Mouse (Mus musculus) heart, postnatal 36 days (tissue): ENCODE results near the gene Izumo1. TPM values are rescaled to one million over a fixed set of nuclear protein-coding genes. Genes with fewer than 3 reads are reported as not detected.

Source experiments
- DNase-seq, 2 experiments: peaks; one replicate each; pipeline ENCODE4 v3.0.0; 2021 to 2022
- intact Hi-C: fragments of 180-260 bp; cut with DNase I; formaldehyde crosslinking; loops from one replicate; pipeline ENCODE4 v1.15.1; 2025
- total RNA-seq, 2 experiments: library from RNA; stranded (reverse); gene quantifications; 2 replicates each; pipeline ENCODE4 v1.2.3; 2021

The Izumo1 gene
- total RNA-seq, 2 experiments from 2014 or later: 0.30 TPM; not detected in 1

DNA sequence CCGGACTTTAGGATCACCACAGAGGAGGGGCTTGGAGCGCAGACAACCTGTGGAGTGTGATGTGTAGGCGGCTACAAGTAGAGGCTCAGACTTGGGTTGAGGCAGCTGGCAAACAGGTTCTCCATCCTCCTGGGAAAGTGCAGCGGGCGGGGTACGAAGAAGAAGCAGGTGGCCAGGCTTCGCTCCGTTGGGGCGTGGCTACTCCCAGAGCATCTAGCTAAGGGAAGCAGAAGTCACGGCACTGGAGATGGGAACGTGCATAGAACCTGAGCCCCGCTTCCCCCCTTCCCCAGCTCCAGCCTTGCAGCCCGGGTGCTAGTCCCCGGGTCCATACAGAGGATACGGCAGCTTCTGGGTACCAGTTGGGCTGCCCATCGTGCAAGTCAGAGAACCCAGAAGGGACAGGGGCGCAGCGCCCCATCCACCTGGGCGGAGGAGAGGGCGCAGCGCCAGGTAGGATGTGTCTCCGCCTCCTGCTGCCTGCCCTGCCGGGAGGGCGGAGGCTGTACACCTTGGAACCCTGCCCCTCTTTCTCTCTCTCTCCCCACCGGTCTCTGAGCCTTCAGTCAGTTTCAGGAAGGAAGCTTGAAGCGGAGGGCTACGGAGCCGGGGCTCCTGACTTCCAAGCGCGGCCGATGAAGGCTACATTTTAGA, 4.4 kb upstream of the Izumo1 start, which contains the start of gene Fut1:
Gene Fut1 (plus strand): TSS at position 248 of the 654 bp plus-strand sequence.
- DNase-seq: no peak
- intact Hi-C loops: no loop called here

DNA sequence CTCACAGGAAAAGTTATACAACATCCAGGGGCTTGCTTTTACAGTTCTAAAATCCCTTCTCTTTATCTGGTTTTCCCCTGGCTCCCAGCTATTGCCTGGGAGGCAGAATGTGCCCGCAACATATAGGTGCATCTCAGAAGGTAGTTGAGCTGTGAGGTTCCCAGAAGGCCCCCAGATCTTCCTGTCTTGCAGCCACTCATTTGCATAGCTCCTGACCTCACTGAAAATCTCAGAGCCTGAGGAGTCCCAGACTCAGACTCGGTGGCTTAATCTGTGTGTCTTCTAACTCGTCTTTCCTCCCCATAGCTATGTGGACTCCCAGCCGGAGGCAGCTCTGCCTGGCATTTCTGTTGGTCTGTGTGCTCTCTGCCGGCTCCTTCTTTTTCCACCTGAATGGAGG, 3.3 kb upstream of the Izumo1 start:
- intact Hi-C loops: no loop called here
- no peak for DNase-seq

DNA sequence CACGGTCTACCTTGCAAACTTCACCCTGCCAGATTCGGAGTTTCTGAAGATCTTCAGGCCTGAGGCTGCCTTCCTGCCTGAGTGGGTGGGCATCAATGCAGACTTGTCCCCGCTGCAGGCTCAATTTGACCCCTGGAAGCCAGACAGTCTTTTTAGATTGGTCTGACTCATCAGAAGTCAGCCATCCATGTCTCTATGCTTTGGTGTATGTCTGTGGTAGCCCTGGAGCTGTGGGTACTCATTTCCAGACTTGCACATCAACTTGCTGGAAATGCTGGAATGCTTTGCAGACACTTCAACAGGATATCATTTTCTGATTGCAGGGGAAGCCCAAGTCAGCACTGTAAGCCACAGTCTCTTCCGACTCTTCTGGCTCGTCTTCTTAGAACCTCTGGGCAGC, 2.0 kb upstream of the Izumo1 start:
- intact Hi-C loops: no loop called here
- no peak for DNase-seq

DNA sequence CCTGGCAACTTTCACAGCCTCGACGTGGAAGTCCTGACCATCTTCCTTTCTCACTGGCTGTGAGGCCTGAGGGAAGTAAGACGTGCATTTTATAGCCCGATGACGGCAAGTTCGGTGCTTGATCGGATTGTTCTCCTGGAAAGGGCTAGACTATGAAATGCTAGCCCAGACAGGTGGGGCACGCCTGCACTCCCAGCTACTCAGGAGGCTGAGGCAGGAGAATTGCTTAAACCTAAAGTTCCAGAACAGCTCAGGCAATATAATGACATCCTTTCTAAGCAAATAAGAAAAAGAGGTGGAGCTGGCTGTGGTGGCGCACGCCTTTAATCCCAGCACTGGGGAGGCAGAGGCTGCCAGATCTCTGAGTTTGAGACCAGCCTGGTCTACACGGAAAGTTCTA, 1.9 kb downstream of the Izumo1 start:
- intact Hi-C loops: no loop called here
- no peak for DNase-seq

GRCm38 (mm10) chr7:45624718-45625117, 3.1 kb downstream of the Izumo1 start:
- no peak for DNase-seq
- intact Hi-C loops: loop anchor here (5.0 kb wide), 1 partner anchor 32 kb away; no protein-coding TSS in a partner anchor

GRCm38 (mm10) chr7:45625481-45625880, 3.9 kb downstream of the Izumo1 start:
- DNase-seq: no peak
- intact Hi-C loops: loop anchor here (5.0 kb wide), 1 partner anchor 33 kb away; no protein-coding TSS in a partner anchor

DNA sequence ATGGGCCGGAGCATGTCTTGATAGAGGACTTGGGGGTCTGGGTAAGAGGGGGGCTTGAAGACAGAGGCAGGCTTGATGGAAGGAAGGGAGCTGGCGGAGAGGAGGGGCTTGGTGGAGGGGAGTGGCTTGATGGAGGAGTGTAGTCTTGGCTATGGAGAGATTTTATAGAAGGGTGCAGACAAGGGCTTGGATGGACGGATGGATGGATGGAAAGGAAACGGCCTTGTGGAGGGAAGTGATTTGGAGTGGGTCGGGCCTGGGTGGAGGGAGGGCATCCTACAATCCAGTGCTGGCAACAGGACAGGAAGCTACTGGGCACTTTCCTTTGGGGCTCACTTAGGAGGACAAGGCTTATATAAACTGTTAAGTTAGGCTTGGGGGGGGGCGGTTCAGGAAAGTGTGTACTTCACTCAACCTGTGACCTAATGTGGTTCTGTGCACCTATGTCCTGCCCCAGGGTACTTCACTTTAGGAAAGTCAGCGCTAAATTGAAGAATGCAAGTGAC, 5.0 kb downstream of the Izumo1 start:
- no peak for DNase-seq
- intact Hi-C loops: loop anchor here (5.0 kb wide), 1 partner anchor 34 kb away; no protein-coding TSS in a partner anchor

GRCm38 (mm10) chr7:45627261-45627660, 5.7 kb downstream of the Izumo1 start, which contains the start of gene Rasip1:
Gene Rasip1 (plus strand): TSS chr7:45627488.
- peak; percentile 60 to 62 for DNase-seq
- intact Hi-C loops: loop anchor here (5.0 kb wide), 1 partner anchor 35 kb away; no protein-coding TSS in a partner anchor

GRCm38 (mm10) chr7:45628364-45629294, 7.0 kb downstream of the Izumo1 start:
- DNase-seq: peak; percentile 90 to 94
- intact Hi-C loops: loop anchor here (5.0 kb wide), 1 partner anchor 36 kb away; no protein-coding TSS in a partner anchor

- intact Hi-C loops: loop anchor here (1.0 kb wide), 1 partner anchor 52 kb away; no protein-coding TSS in a partner anchor
- no peak for DNase-seq
Measured at GRCm38 (mm10) chr7:45630064-45630907, 8.7 kb downstream of the Izumo1 start.

DNA sequence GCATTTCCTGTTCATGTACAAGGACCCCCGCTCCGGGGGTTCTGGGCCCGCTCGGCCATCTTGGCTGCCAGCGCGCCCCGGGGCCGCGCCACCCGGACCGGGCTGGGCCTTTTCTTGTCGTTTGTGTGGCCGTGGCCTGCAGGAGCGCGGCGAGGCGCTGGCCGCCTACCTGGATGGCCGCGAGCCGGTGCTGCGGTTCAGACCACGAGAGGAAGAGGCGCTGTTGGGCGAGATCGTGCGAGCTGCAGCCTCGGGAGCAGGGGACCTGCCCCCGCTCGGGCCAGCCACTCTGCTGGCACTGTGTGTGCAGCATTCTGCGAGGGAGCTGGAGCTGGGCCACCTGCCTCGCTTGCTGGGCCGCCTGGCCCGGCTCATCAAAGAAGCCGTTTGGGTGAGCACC, 10.9 kb downstream of the Izumo1 start:
- intact Hi-C loops: no loop called here
- DNase-seq: peak in 1 of 2 experiments; percentile 28

- intact Hi-C loops: no loop called here
- DNase-seq: peak in 1 of 2 experiments; percentile 33
Measured at GRCm38 (mm10) chr7:45634946-45635681, 13.5 kb downstream of the Izumo1 start.

GRCm38 (mm10) chr7:45635711-45636688, 14.4 kb downstream of the Izumo1 start:
- intact Hi-C loops: no loop called here
- peak; percentile 46 to 69 for DNase-seq

DNA sequence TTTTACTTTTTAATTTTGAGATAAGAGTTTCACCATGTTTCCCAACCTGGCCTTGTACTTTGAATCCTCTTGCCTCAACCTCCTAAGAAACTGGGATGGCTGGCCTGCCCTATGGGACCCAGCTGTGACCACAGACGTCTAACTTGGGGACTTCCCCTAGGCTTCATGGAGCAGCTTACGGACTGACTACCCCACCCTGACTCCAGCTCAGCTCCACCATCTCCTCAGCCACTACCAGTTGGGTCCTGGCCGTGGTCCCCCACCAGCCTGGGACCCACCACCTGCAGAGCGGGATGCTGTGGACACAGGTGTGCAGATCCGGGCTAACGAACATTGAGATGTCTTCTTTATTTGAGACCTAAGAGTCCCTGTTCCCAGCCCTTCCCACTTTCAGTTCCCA, 16.1 kb downstream of the Izumo1 start:
- no peak for DNase-seq
- intact Hi-C loops: no loop called here

GRCm38 (mm10) chr7:45638623-45639401, 17.2 kb downstream of the Izumo1 start:
- intact Hi-C loops: no loop called here
- DNase-seq: peak; percentile 81 to 82

DNA sequence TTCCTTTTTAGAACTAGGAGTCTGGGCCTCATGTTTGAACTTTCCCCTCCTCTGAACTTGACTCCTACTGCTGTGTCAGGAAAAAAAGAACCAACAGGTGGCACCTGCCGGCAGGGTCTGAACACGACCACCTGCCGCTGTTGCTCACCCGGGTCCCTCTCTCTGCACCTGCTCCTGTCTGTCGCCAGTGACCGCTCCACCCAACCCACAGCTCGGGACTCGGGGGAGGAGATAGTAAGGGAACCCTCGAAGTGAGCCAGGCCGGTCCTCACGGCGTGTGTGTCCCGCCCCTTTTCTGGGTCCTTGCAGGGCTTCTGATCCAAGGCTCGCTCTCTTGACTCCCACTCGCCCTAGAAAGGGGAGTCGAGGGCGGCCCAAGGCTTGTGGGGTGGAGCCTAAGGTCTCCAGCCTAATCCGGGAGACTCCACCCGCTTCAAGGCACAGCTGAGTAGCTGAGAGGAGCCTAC, 18.0 kb downstream of the Izumo1 start, which contains the start of gene Mamstr:
Gene Mamstr (plus strand): TSS at position 417 of the 467 bp plus-strand sequence.
- no peak for DNase-seq
- intact Hi-C loops: no loop called here
